Mouse (Mus musculus): ENCODE data around the gene Jmjd8.

DNA sequence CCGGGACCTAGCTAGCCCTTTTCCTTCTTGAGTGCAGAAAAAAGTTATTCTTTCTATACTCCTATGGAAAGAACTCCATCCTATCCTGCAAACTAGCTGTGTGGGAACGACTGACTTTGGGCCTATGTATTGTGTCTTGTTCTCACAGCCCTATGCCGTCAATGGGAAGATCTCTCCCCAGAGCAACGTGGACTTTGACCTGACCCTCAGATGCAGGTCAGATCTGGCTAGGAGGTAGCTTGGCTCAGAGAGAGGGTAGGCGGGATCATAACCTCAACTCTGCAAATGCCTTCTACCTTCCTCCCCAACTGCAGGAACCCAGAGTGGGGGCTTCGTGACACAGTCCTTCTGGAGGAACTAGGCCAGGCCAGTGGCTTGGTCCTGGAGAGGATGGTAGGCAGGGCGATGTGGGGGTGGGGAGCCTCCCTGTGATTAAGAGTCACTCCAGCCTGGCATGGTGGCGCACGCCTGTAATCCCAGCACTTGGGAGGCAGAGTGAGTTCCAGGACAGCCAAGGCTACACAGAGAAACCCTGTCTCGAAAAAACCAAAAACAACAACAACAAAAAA lies 47.8 kb downstream of the Jmjd8 start:
- TF ChIP-seq CTCF (IDR thresholded peaks at IDR 0.05; ENCODE audit: low read depth) (no peak), EP300 (IDR thresholded peaks at IDR 0.05; ENCODE audit: low read depth) (no peak)

All from liver, embryonic 14.5 days (tissue).